Mouse (Mus musculus): ENCODE data around the gene Scnn1a. TPM values are rescaled to one million over a fixed set of nuclear protein-coding genes. Genes with fewer than 3 reads are reported as not detected.
A peak's percentile ranks its signal among the peaks of the same experiment; 100 is the strongest.
"Not testable (repeated sequence)": the region's sequence is repeated elsewhere in the genome, so short reads cannot be mapped to it uniquely, and the experiment has no call there.

Scnn1a gene
- total and polyA plus RNA-seq, 2 experiments from 2014 or later, result 1.2 to 1.7 TPM

DNA sequence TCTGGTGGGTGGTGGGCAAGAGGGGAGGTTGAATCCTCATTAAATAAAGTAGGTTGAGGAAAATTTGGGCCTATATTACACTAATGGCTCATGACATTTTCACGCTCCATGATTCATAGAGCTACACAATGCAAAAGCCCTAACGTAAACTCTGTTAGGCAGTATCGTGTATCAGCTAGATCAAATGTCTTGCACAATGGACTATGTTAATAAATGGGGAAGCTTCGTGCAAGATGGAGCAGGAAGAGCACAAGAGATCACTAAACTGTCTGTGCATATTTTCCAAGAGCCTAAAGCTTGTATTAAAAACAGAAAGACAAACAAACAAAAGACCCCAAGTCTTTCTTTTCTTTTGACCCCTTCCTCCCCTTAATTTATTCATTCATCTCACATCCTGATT, 26.4 kb upstream of the Scnn1a start:
- H3K4me2 ChIP-seq (ENCODE audit: low read depth, low read length), result no peak overlapping the region
- 91% methylated on average over 4 of the region's 4 CpGs for WGBS
- no peak for ATAC-seq

DNA sequence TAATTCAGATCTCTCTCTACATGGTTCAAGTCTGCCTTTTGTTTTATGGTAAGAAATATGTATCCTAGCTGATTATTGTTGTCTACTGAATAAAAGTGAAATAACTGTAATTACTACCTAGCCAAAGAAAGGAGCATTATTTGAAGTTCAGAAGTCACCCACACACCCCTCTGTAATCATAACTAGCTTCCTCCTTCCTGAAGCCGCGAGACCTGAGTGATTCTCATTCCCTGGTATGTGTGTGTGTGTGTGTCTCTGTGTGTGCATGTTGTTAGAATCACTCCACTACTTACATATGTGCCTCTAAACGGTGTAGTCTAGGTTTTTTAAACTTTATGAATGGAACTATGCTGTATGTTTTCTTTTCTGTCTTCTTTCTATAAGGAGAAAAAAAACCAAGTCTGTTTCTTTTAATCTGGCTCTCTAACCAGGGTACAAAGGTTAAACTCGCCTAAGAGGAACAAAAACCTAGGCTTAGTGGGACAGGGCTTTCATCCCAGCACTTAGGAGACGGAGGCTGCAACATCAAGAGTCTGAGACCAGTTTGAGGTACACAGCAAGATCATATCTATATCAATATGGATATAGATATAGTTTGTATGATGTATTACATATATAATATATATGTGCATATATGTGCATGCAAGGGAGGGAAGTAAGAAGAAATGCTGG, 23.2 kb upstream of the Scnn1a start:
- H3K4me3 ChIP-seq (ENCODE audit: low read length), result no peak overlapping the region
- H3K27ac ChIP-seq, result no peak overlapping the region
- no peak for TF ChIP-seq CTCF (IDR thresholded peaks at IDR 0.05; ENCODE audit: low read depth)
- 0 out of 2 replicates have a peak, but pooled peaks cover 2% of the 10 kb centered on the region for H3K9me3 ChIP-seq (ENCODE audit: low read length)
- H3K4me1 ChIP-seq (ENCODE audit: insufficient read depth, low read length), result no peaks in the 10 kb centered on the region
- DNase-seq (ENCODE audit: low spot score) (no peak), ATAC-seq (no peak)
- no peaks in the 10 kb centered on the region for H3K36me3 ChIP-seq (ENCODE audit: insufficient read depth, low read length)
- no peaks in the 10 kb centered on the region for H3K27me3 ChIP-seq (ENCODE audit: insufficient read depth, low read length)
- H3K9ac ChIP-seq (replicated peaks; ENCODE audit: low read length), result no peak overlapping the region
- no peak overlapping the region for H3K4me2 ChIP-seq (ENCODE audit: low read depth, low read length)
- WGBS, result 80% methylated on average over 5 of the region's 5 CpGs

More for the DNA sequence above, 26.4 kb upstream of the Scnn1a start:
- Histone ChIP-seq H3K9ac (replicated peaks; ENCODE audit: low read length) (no peak overlapping the region), H3K4me1 (ENCODE audit: insufficient read depth, low read length) (no peaks in the 10 kb centered on the region), H3K4me3 (ENCODE audit: low read length) (no peak overlapping the region), H3K9me3 (ENCODE audit: low read length) (0 out of 2 replicates have a peak, but pooled peaks cover 2% of the 10 kb centered on the region), H3K27ac (no peak overlapping the region), H3K36me3 (ENCODE audit: insufficient read depth, low read length) (no peaks in the 10 kb centered on the region), H3K27me3 (ENCODE audit: insufficient read depth, low read length) (no peaks in the 10 kb centered on the region)
- no peak for DNase-seq (ENCODE audit: low spot score)
- no peak for TF ChIP-seq CTCF (IDR thresholded peaks at IDR 0.05; ENCODE audit: low read depth)

DNA sequence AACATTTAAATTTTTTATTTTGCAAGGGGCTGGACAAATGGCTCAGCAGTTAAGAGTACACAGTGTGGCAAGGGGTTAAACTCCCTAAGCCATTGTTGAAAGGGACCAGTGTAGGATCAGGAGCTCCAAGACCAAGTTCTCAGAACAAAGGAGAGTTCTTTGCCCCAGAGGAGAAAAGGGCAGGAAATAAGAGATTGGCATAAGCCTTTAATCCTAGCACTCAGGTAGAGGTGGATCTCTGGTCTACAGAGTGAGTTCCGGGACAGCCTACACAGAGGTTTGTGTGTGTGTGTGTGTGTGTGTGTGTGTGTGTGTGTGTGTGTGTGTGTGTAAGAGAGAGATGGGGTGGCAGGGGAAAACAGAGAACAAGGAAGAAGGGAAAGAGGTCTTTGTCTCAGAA, 19.5 kb upstream of the Scnn1a start:
- TF ChIP-seq CTCF (IDR thresholded peaks at IDR 0.05; ENCODE audit: low read depth), result no peak
- ATAC-seq (no peak), DNase-seq (ENCODE audit: low spot score) (no peak)
- Histone ChIP-seq H3K36me3 (ENCODE audit: insufficient read depth, low read length) (no peaks in the 10 kb centered on the region), H3K9ac (replicated peaks; ENCODE audit: low read length) (no peak overlapping the region), H3K4me3 (ENCODE audit: low read length) (no peak overlapping the region), H3K4me1 (ENCODE audit: insufficient read depth, low read length) (no peaks in the 10 kb centered on the region), H3K9me3 (ENCODE audit: low read length) (no peaks in the 10 kb centered on the region), H3K4me2 (ENCODE audit: low read depth, low read length) (no peak overlapping the region), H3K27ac (no peak overlapping the region), H3K27me3 (ENCODE audit: insufficient read depth, low read length) (no peaks in the 10 kb centered on the region)
- WGBS, result 76% methylated on average over 1 of the region's 1 CpGs

DNA sequence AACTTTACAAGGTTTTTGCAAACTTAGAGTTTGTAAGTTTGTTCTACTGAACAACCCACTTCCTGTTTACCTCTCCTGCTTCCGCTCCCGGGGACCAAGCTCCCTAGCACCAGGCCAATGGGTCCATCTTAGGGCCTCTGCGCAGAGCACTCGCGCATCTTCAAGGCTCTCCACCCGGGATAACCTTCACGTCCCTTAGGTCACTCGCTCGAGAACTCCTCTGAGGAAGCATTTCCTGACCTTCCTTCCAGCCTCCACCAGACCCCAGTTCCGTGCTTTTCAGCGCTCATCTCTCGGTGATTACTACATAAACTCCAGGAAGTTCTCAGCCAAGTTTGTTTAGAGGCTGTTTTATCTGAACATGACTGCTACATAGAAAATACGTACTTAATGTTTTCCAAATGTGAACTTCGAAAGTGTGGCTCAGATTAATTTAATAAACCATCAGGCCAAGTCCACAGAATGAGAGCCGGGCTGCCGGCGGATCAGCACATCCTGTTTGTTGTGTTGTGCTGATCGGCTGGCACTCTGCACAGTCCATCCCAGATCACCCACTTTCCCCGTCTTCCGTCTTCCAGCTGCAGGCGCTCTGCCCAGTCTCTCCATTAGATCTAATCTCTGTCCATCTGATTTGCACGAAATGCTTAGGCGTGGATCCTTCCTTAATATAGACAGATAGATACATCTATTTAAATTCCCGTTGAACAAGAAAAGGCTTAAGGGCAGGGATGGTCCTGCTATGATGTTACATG, 18.1 kb upstream of the Scnn1a start:
- Histone ChIP-seq H3K4me1 (ENCODE audit: insufficient read depth, low read length) (no peaks in the 10 kb centered on the region), H3K4me3 (ENCODE audit: low read length) (no peak overlapping the region), H3K4me2 (ENCODE audit: low read depth, low read length) (no peak overlapping the region), H3K27me3 (ENCODE audit: insufficient read depth, low read length) (no peaks in the 10 kb centered on the region), H3K9me3 (ENCODE audit: low read length) (no peaks in the 10 kb centered on the region), H3K27ac (no peak overlapping the region), H3K9ac (replicated peaks; ENCODE audit: low read length) (no peak overlapping the region), H3K36me3 (ENCODE audit: insufficient read depth, low read length) (no peaks in the 10 kb centered on the region)
- no peak for TF ChIP-seq CTCF (IDR thresholded peaks at IDR 0.05; ENCODE audit: low read depth)
- no peak for DNase-seq (ENCODE audit: low spot score)
- 83% methylated on average over 24 of the region's 24 CpGs for WGBS
- ATAC-seq, result no peak

DNA sequence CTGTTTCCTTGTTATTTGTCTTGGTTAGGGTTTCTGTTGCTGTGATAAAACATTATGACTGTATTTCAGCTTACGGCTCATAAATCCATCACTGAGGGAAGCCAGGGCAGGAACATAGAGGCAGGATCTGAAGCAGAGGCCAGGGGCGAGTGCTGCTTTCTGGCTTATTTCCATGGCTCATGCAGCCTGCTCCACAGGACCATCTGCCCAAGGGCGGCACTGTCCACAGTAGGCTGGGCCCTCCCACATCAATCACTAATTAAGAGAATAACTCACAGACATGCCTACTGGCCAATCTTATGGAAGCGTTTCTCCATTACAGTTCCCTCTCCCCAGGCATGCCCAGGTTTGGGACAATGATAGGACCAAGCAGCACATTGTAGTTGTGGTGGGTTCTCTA, 17.2 kb upstream of the Scnn1a start:
- peak; percentile 71 for ATAC-seq
- no peak overlapping the region for H3K4me2 ChIP-seq (ENCODE audit: low read depth, low read length)
- H3K9me3 ChIP-seq (ENCODE audit: low read length), result no peaks in the 10 kb centered on the region
- 49% methylated on average over 4 of the region's 4 CpGs for WGBS
- H3K4me1 ChIP-seq (ENCODE audit: insufficient read depth, low read length), result no peaks in the 10 kb centered on the region
- H3K27ac ChIP-seq, result no peak overlapping the region
- DNase-seq (ENCODE audit: low spot score), result peak; percentile 58
- TF ChIP-seq CTCF (IDR thresholded peaks at IDR 0.05; ENCODE audit: low read depth), result no peak
- H3K36me3 ChIP-seq (ENCODE audit: insufficient read depth, low read length), result no peaks in the 10 kb centered on the region
- H3K4me3 ChIP-seq (ENCODE audit: low read length), result no peak overlapping the region
- no peak overlapping the region for H3K9ac ChIP-seq (replicated peaks; ENCODE audit: low read length)
- no peaks in the 10 kb centered on the region for H3K27me3 ChIP-seq (ENCODE audit: insufficient read depth, low read length)

DNA sequence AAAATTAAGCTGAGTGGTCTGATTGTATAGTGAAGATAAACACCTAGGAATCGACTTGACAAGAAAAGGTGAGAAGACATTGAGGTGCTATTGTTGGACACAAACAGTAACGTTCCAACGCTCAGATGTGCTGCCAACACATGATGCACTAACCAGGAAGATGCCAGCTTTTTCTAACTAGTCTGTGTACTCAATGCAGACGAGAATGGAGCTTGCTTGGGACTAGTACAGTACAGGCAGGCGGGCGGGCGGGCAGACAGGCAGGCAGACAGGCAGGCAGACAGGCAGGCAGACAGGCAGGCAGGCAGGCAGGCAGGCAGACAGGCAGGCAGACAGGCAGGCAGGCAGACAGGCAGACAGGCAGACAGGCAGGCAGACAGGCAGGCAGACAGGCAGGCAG, 16.1 kb upstream of the Scnn1a start:
- not testable (repeated sequence) for H3K9ac ChIP-seq (replicated peaks; ENCODE audit: low read length); H3K27ac ChIP-seq; H3K4me2 ChIP-seq (ENCODE audit: low read depth, low read length); H3K27me3 ChIP-seq (ENCODE audit: insufficient read depth, low read length); H3K4me1 ChIP-seq (ENCODE audit: insufficient read depth, low read length); H3K9me3 ChIP-seq (ENCODE audit: low read length); ATAC-seq; DNase-seq (ENCODE audit: low spot score); H3K4me3 ChIP-seq (ENCODE audit: low read length); H3K36me3 ChIP-seq (ENCODE audit: insufficient read depth, low read length)
- 89% methylated on average over 7 of the region's 7 CpGs for WGBS

DNA sequence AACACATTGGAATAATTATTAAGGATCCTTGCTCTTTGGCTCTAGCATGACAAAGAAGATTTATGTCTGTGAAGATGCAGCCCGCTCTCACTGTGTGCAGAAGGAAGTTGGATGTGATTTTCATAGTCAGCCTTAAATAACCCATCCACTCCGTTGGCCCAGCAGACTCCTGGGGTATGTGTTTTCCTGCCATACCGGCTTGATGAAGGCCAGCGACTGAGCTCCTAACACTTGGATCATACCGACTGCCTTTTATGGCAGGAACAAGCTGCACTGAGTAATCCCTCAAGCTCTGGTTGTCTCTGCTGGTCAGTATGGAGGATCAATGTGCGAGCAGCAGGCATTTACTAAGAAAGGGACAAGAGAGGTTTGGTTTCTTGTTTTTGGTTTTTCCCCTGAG, 15.0 kb upstream of the Scnn1a start:
- Histone ChIP-seq H3K9ac (replicated peaks; ENCODE audit: low read length) (no peak overlapping the region), H3K27ac (no peak overlapping the region), H3K27me3 (ENCODE audit: insufficient read depth, low read length) (no peaks in the 10 kb centered on the region), H3K36me3 (ENCODE audit: insufficient read depth, low read length) (no peaks in the 10 kb centered on the region), H3K4me1 (ENCODE audit: insufficient read depth, low read length) (no peaks in the 10 kb centered on the region; the same call in 1 of the 2 replicates), H3K4me2 (ENCODE audit: low read depth, low read length) (no peak overlapping the region), H3K9me3 (ENCODE audit: low read length) (no peaks in the 10 kb centered on the region), H3K4me3 (ENCODE audit: low read length) (no peak overlapping the region)
- 85% methylated on average over 6 of the region's 6 CpGs for WGBS
- no peak for DNase-seq (ENCODE audit: low spot score)
- TF ChIP-seq CTCF (IDR thresholded peaks at IDR 0.05; ENCODE audit: low read depth), result no peak
- no peak for ATAC-seq
